Mouse (Mus musculus): ENCODE data around the gene Sgsm1.

Sgsm1 gene

DNA sequence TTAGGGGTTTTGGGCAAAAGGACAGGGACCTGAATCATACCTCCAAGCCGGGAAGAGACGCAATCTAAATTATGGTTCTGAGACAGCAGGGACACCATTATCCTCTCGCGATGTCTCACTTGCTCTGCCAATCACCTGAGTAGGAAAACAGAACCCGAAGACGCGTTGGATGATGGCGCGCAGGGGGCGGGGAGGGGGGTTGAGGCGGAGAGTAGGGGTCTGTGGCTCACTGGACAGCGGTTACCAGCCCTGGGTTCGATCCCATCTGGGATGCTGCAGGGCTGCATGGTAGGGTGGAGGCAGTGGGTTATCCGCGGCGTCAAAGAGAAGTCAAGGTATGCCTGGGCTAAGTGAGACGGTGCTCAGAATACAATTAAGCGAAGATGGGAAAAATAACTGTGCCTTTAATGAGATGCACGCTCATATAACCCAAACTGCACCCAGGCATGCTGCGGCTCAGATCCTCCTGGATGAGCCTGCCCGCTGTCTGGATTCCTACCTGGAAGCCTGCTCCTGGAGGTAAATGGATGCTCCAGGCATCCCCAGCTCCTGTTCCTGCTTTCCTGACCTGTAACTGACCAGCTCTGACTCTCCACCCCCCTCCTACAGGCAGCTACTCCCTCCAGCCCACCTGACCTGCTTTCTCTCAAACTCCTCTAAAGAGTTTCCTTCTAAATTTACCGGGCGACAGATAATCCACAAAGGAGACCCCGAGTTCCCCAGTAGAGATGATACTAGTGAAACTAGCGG lies 84.7 kb downstream of the Sgsm1 start:
- in situ Hi-C loops (cut with MboI; ENCODE audit: low pct_unique_long_range_greater_than_20kb in 1 of 2, low sequenced_read_pairs in 2 of 2, unreplicated experiment in 1 of 2) = no loop called here

DNA sequence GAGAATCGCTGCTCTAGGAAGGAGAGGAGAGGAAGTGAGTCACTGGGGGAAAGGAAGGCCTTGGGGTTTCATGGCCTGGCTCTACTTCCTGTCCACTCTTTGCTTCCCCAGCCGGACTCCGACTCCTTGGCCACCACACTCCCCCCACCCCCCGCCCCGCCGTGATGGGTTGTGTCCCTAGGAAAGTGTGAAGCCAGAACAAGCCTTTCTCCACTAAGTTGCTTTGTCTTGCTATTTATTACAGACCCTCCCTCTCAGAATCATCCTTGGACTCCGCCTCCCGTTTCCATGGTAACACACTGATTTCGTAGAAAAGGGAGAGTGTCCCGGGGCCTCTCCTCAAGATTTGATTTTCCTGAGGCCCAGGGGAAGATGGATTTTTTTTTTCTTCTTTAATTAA lies 85.3 kb downstream of the Sgsm1 start:
- in situ Hi-C loops (cut with MboI; ENCODE audit: low pct_unique_long_range_greater_than_20kb in 1 of 2, low sequenced_read_pairs in 2 of 2, unreplicated experiment in 1 of 2) = no loop called here

DNA sequence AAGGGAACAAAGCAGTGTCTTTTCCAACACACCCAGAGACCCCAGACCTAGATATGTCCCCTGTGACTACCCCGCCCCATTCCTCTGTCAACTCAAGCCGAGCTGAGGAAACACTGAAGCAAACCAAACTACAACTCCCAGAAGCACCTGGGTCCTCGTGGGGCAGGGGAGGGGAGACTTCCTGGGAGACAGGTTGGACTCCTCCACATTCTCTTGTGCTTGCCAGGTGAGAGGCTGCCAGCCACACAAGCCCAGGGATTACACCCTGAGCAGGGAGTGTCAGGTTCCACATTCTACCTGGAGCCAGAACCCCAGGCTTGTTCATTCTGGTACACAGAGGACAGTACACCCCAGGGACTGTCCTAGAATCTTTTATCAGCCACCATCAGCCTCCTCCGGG lies 86.7 kb downstream of the Sgsm1 start:
- in situ Hi-C loops (cut with MboI; ENCODE audit: low pct_unique_long_range_greater_than_20kb in 1 of 2, low sequenced_read_pairs in 2 of 2, unreplicated experiment in 1 of 2) = no loop called here

DNA sequence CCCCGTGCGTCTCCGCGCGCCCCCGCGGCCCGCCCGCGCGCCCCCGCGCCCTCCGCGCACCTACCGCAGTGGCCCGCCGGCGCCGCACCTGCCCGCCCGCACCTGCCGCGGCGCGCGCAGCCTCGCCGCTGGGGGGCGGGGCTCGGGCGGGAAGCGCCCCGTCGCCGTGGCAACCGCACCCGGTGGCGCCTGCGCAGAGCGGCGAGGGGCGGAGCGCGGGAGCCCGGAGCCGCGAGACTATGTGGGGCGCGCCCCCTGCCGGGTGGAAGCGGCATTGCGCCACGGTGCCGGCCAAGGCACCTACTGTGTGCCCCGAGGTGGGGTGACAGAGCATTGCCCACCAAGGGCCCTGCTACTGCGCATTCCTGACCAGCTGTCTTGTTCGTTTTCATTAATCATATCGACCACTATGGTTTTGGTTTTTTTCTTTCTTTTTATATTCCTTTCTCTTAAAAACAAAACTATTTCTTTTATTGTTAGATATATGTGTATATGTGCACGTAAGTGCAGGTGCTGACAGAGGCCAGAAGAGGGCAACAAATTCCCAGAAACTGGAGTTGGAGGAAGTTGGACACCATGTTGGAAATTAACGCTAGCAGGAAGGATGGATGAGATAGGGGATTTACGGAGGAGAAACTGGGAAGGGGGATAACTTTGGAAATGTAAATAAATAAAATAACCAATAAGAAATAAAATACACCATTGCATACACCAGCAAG lies 89.3 kb downstream of the Sgsm1 start, which contains the start of gene 2900026A02Rik:
2900026A02Rik (minus strand) TSS at position 90 of the 719 bp plus-strand sequence.
- in situ Hi-C loops (cut with MboI; ENCODE audit: low pct_unique_long_range_greater_than_20kb in 1 of 2, low sequenced_read_pairs in 2 of 2, unreplicated experiment in 1 of 2) = no loop called here

DNA sequence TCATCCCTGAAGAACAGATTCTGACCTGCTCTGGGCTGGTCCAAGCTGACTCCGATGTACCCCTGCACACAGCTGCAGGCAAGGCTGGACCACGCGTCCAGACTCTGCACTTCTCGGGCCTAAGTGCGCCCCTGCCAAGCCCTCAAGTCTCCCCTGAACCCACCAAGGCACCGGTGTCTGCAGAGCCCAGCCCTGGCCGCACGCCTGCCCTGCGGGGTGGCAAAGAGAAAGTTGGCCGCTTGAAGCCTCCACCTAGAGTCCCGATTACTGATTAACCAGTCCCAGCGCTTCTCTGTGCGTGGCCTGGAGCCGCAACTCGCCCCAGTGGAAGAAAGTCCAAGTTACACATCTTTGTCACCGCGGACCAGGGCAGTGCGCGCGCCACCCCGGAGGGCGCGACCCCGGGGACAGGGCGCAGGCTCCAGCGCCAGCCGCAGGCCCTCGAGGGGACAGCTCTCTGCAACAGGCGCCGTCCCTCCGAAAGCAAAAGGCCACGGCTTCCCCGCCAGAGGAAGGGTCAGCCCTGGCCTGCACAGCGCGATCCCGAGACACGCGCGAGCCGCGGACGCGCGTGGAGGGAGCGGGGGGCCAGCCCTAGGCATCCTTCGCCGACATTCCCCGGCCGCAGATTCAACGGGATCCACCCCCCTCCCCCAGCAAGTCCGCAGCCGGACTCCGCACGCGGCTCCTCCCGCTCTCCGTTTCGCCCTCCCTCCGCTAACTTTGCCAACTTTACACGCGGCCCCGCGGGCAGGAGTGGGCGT lies 90.0 kb downstream of the Sgsm1 start:
- in situ Hi-C loops (cut with MboI; ENCODE audit: low pct_unique_long_range_greater_than_20kb in 1 of 2, low sequenced_read_pairs in 2 of 2, unreplicated experiment in 1 of 2) = no loop called here

DNA sequence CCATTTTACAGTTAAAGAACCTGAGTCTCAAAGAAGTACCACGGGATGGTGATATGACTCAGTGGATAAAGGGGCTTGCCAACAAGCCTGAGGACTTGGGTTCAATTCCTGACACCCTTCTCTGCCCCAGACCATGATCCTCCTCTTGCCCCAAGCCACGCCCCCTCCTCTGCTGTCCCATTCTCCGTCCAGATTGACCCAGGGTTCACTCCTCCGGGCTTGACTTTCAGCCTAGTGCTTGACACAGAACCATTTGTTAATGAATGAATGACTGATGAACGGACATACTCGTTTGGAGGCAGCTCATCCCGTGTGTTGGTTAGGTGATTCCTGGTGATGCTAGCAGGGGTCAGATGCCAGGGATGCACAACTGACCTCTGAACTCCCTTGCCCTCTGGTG lies 90.7 kb downstream of the Sgsm1 start:
- in situ Hi-C loops (cut with MboI; ENCODE audit: low pct_unique_long_range_greater_than_20kb in 1 of 2, low sequenced_read_pairs in 2 of 2, unreplicated experiment in 1 of 2) = loop anchor here in 1 of 2 experiments (5.0 kb wide), 1 partner anchor 38 kb away; no protein-coding TSS in a partner anchor

DNA sequence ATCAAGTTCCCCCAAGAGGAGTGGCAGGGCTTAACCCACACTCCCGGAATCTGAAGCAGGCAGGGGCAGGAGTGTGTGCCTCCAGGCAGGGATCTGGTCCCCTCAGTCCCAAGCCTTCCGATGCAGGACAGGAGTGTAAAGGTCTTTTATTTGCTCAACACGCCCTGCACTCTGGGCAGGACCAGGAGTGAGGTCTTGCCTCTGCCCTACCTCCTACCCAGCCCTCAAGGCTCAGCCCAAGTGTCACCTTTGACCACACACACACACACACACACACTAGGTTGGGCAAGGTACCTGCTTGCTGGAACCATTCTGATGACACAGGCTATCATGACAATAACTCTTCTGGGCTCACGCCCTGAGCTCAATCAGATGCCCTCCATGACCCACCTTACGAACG lies 91.1 kb downstream of the Sgsm1 start:
- in situ Hi-C loops (cut with MboI; ENCODE audit: low pct_unique_long_range_greater_than_20kb in 1 of 2, low sequenced_read_pairs in 2 of 2, unreplicated experiment in 1 of 2) = loop anchor here in 1 of 2 experiments (5.0 kb wide), 1 partner anchor 37 kb away; no protein-coding TSS in a partner anchor

DNA sequence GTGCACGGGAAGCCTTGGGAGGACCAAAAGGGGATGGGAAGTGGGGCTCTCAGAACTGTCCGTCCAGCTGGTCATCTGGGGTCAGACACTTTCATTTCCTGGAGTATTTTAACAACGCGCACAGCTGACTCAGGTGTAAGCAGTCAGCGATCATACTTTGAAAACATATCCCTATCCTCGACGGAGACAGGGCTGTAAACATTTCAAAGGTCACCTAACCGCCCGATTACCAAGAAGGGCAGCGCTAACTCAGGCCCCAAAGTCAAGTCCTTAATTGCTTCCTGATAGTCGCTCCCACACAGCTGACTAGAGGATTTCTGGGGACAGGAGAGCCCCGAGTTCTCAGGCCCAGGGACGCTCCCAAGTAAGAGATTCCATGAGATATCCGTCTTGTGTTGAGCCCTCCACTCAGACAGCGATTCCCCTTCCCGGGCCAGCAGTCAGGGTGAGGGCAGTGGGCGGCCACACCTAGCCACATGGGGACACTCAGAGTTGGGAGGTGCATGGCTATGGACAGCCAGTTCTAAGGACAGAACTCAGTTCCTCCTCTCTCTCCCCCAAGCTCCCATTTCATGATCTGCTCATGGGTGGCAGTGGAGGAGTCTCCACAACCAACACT lies 91.9 kb downstream of the Sgsm1 start:
- in situ Hi-C loops (cut with MboI; ENCODE audit: low pct_unique_long_range_greater_than_20kb in 1 of 2, low sequenced_read_pairs in 2 of 2, unreplicated experiment in 1 of 2) = loop anchor here in 1 of 2 experiments (5.0 kb wide), 1 partner anchor 36 kb away; no protein-coding TSS in a partner anchor

DNA sequence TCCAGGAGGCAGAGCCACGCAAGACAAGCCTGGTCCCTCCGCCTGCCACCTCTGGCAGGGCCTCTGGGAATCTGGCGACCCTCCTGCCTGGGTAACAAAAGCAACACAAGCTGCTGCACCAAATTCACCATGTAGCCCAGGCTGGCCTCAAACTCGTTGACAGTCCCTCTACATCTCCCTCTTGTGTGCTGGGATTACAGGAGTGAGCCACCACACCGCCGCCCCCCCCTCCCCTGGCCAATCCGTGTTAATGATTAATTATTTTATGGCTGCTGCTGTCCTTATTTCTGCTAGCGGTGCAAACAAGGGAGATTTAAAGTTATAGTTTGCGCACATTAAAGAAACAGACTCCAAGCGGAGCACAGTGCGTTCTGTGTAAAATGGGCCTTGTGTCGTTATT lies 93.5 kb downstream of the Sgsm1 start:
- in situ Hi-C loops (cut with MboI; ENCODE audit: low pct_unique_long_range_greater_than_20kb in 1 of 2, low sequenced_read_pairs in 2 of 2, unreplicated experiment in 1 of 2) = loop anchor here in 1 of 2 experiments (5.0 kb wide), 1 partner anchor 35 kb away; no protein-coding TSS in a partner anchor

DNA sequence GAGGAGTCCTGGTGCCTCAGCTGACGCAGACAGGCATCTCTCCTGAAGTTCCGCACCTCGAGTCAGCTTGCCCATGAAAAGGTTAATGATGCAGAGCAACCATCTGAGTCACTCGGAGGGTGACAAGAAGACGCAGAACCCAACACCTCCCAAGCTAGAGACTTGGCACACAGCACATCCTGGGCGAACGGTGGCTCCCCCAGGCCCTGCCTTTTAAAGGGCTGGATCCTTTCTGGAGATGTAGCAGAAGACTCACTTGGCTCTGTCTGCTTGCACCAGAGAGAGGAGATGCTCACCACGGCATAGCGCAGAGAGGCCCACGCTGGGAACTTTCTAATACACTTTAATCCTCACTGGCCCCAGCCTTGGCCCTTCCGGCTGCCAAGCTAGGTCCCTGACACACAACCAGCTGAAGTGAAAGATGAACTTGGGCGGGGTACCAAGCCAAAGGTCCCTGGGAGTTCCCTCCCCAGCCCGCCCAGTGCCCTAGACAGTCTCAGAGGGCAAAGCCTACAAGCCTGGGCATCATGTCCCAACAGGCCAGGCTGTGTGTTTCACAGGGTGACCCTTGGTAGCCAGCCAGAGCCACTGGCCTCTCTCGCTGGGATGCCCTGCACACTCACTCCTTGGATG lies 94.1 kb downstream of the Sgsm1 start:
- in situ Hi-C loops (cut with MboI; ENCODE audit: low pct_unique_long_range_greater_than_20kb in 1 of 2, low sequenced_read_pairs in 2 of 2, unreplicated experiment in 1 of 2) = loop anchor here in 1 of 2 experiments (5.0 kb wide), 1 partner anchor 34 kb away; no protein-coding TSS in a partner anchor

DNA sequence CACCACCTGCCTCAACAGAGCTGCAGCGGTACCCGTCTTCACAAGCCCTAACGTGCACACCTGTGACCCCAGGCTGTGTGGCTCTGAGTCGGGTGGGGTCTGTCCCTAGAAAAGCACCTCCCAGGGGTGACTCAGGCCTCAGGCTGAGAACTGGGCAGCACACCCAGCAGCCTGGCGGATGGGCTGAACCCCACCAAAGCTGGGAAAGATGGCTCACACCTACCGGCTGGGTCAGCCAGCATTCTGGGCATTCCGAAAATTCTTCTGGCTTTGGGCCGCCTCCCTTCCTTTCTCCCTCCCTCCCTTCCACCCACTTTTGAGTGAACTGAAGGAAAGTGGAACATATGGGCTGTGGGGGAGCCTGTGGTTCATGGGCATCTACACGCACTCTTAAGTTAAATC lies 95.0 kb downstream of the Sgsm1 start:
- in situ Hi-C loops (cut with MboI; ENCODE audit: low pct_unique_long_range_greater_than_20kb in 1 of 2, low sequenced_read_pairs in 2 of 2, unreplicated experiment in 1 of 2) = loop anchor here in 1 of 2 experiments (5.0 kb wide), 1 partner anchor 33 kb away; no protein-coding TSS in a partner anchor

DNA sequence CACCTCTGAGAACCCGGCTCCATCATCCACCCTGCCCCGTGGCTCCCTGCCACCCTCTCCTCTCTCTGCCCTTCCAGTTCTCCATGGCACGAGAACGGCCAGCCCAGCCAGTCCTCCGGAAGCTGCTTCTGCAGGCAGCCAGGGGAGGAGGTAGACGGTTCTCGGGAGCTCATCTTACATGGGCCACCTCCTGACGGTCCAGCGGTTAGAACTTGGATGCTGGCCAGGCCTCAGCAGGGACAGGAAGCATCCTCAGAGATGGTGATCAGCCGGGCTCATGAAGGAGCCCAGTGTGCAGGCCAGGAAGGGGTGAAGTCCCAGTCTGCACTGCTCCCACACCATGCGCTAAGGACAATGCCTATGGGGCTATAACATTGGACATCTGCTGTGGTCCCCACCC lies 96.1 kb downstream of the Sgsm1 start:
- in situ Hi-C loops (cut with MboI; ENCODE audit: low pct_unique_long_range_greater_than_20kb in 1 of 2, low sequenced_read_pairs in 2 of 2, unreplicated experiment in 1 of 2) = no loop called here

DNA sequence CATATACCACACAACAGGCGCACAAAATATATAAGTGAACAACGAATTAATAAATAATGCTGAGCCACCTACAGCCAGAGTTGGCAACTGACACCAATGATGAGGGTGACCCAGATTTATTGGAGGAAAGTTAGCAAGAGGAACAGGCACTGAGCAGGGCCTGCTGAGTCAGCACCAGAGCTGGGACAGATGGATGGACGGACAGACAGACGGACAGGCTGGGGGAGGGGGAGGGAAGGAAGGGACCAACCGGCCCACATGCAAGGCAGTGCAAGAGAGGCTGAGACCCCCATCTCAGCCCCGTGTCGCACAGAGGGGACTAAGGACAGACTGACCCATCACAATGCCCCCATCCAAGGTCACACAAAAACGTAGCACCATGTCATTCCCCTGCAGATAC lies 96.5 kb downstream of the Sgsm1 start:
- in situ Hi-C loops (cut with MboI; ENCODE audit: low pct_unique_long_range_greater_than_20kb in 1 of 2, low sequenced_read_pairs in 2 of 2, unreplicated experiment in 1 of 2) = no loop called here

DNA sequence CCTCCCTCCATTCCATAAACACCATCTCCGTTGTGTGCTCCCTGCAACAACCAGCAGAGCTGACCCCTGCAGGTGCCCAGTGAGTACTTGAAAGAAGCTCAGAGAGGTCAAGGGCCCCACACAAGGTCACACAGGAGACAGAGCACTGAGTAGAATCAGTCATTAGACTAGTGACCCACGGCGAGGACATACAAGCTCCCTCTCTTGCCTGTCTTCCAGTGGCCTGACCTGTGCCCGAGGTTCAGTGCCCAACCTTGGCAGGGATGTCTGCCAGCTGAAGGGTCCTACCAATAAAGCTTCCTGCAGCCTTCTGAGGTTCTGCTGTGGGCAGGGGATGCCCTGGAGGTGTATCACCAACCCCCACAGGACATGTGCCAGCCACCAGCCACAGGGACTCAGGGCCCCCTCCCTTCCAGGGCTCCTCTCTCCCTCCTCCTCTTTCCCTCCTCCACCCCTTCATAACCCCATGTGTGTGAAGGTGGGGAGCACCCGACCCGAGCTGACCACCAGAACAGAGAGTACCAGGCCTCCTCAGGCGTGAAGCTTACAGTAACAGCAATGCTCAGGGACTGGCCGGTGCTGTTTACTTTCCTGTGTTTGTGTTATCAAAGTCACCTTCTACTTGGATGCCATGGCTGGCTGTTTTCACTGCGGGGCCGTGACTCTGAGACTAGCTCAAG lies 98.3 kb downstream of the Sgsm1 start:
- in situ Hi-C loops (cut with MboI; ENCODE audit: low pct_unique_long_range_greater_than_20kb in 1 of 2, low sequenced_read_pairs in 2 of 2, unreplicated experiment in 1 of 2) = no loop called here

DNA sequence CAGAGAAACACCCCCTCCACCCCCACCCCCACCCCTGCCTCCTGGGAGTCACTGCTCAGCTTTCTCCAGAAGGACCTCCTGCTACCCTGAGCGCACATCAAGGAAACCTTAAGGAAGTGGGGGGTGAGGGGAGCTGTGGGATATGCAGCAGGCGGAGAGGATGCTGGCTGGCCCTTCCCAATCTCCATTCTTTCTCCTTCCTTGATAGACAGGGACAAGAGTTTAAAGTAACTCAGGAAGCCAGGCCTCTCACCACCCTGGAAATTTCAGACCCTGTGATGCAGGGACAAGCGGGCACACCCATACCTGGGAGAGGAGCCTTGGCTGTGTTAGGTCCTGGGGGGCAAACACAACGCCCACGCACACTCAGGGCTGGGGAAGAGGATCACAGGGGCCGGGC lies 100.3 kb downstream of the Sgsm1 start:
- in situ Hi-C loops (cut with MboI; ENCODE audit: low pct_unique_long_range_greater_than_20kb in 1 of 2, low sequenced_read_pairs in 2 of 2, unreplicated experiment in 1 of 2) = no loop called here

DNA sequence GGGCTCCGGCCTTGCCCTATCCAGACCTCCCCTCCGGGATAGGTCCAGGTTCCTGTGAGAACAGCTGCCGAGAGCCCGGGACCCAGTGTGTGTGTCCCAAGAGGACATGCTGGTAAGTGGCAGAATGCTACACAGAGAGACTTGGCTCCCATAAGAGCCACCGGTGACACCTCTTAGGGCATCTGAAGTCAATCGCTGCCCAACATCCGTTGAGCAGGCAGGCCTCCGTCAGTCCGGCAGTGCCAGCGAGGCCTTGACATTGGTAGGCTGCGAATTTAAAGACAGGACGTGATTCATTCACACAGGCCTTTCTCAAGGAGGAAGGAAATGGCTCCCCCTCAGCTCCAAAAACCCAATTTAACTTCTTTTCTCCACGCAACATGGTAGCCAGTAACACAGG lies 100.7 kb downstream of the Sgsm1 start:
- in situ Hi-C loops (cut with MboI; ENCODE audit: low pct_unique_long_range_greater_than_20kb in 1 of 2, low sequenced_read_pairs in 2 of 2, unreplicated experiment in 1 of 2) = no loop called here

DNA sequence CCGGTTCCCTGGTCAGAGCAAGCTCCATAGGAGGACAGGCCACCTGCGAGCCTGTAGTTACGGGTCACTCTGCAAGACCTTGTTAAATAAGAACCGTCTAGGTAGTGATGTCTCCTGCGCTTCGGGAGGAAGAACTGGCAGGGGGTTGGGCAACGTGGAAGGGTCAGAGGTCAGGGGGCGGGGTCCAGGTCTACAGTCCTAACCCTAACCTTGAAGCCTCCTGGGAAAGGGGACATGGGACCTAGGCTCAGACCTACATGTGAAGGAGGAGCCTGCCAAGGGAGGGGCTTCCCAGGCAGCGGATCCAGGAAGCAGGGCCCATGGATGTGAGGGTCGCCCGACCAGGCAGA lies 101.2 kb downstream of the Sgsm1 start:
- in situ Hi-C loops (cut with MboI; ENCODE audit: low pct_unique_long_range_greater_than_20kb in 1 of 2, low sequenced_read_pairs in 2 of 2, unreplicated experiment in 1 of 2) = no loop called here

Data from mouse embryonic stem cell (cell line).